Mouse (Mus musculus) heart, postnatal 14 days (tissue): Measurements from ENCODE around the gene Gss. TPM values are rescaled to one million over a fixed set of nuclear protein-coding genes. Genes with fewer than 3 reads are reported as not detected.
"Not testable (repeated sequence)": the region's sequence is repeated elsewhere in the genome, so short reads cannot be mapped to it uniquely, and the experiment has no call there.

Experiments
- DNase-seq, 2 experiments: peaks; one replicate each; pipeline ENCODE4 v3.0.0; 2021 to 2022
- intact Hi-C: fragments of 180-260 bp; cut with DNase I; formaldehyde crosslinking; loops from one replicate; pipeline ENCODE4 v1.15.1; 2025
- total RNA-seq, 2 experiments: library from RNA; stranded (reverse); gene quantifications; 2 replicates each; pipeline ENCODE4 v1.2.3; 2021

Gss gene
- total RNA-seq, 2 experiments from 2014 or later, result 14.5 to 15.9 TPM

- intact Hi-C loops, result no loop called here
- DNase-seq, result no peak
Measured at GRCm38 (mm10) chr2:155582384-155582995, 10.1 kb downstream of the Gss start.

GRCm38 (mm10) chr2:155580331-155580730 lies 12.3 kb downstream of the Gss start:
- intact Hi-C loops, result no loop called here
- DNase-seq, result no peak

- intact Hi-C loops, result no loop called here
- no peak for DNase-seq
Measured at GRCm38 (mm10) chr2:155576656-155577055, 16.0 kb downstream of the Gss start.

GRCm38 (mm10) chr2:155574700-155575099 lies 17.9 kb downstream of the Gss start:
- peak; percentile 15 to 61 for DNase-seq
- intact Hi-C loops, result no loop called here

GRCm38 (mm10) chr2:155573996-155574395 lies 18.6 kb downstream of the Gss start:
- no peak for DNase-seq
- intact Hi-C loops, result no loop called here

- DNase-seq, result no peak
- intact Hi-C loops, result no loop called here
Measured at GRCm38 (mm10) chr2:155573001-155573400, 19.6 kb downstream of the Gss start.

- DNase-seq, result no peak
- intact Hi-C loops, result no loop called here
Measured at GRCm38 (mm10) chr2:155569223-155569807, 23.3 kb downstream of the Gss start.

- DNase-seq, result no peak
- intact Hi-C loops, result no loop called here
Measured at GRCm38 (mm10) chr2:155567751-155568150, 24.9 kb downstream of the Gss start.

- no peak for DNase-seq
- intact Hi-C loops, result no loop called here
Measured at GRCm38 (mm10) chr2:155562934-155563333, 29.7 kb downstream of the Gss start.

GRCm38 (mm10) chr2:155562209-155562608 lies 30.4 kb downstream of the Gss start:
- no peak for DNase-seq
- intact Hi-C loops, result no loop called here

- intact Hi-C loops, result no loop called here
- no peak for DNase-seq
Measured at GRCm38 (mm10) chr2:155554426-155554985, 38.1 kb downstream of the Gss start.

- intact Hi-C loops, result no loop called here
- no peak for DNase-seq
Measured at GRCm38 (mm10) chr2:155552949-155553354, 39.7 kb downstream of the Gss start.

GRCm38 (mm10) chr2:155552336-155552735 lies 40.3 kb downstream of the Gss start:
- DNase-seq, result no peak
- intact Hi-C loops, result no loop called here

GRCm38 (mm10) chr2:155546955-155547354 lies 45.7 kb downstream of the Gss start:
- intact Hi-C loops, result no loop called here
- no peak for DNase-seq

GRCm38 (mm10) chr2:155540822-155541458 lies 51.7 kb downstream of the Gss start:
- intact Hi-C loops, result no loop called here

GRCm38 (mm10) chr2:155539696-155540095 lies 52.9 kb downstream of the Gss start:
- no peak for DNase-seq
- intact Hi-C loops, result no loop called here

More at GRCm38 (mm10) chr2:155540822-155541458, 51.7 kb downstream of the Gss start:
- peak; percentile 26 to 66 for DNase-seq

GRCm38 (mm10) chr2:155538463-155539057 lies 54.0 kb downstream of the Gss start:
- intact Hi-C loops, DNase-seq: not testable (repeated sequence)

GRCm38 (mm10) chr2:155537761-155538462 lies 54.7 kb downstream of the Gss start:
- intact Hi-C loops, result no loop called here
- DNase-seq, result no peak

GRCm38 (mm10) chr2:155536292-155536691 lies 56.3 kb downstream of the Gss start:
- intact Hi-C loops, result no loop called here
- DNase-seq, result no peak

GRCm38 (mm10) chr2:155527367-155527766 lies 65.2 kb downstream of the Gss start:
- intact Hi-C loops, result no loop called here
- no peak for DNase-seq

- DNase-seq, result no peak
- intact Hi-C loops, result no loop called here
Measured at GRCm38 (mm10) chr2:155524378-155524777, 68.2 kb downstream of the Gss start.
